Mouse (Mus musculus) brain, embryonic 14.5 days (tissue): ENCODE data around the gene Tor1b.

Source experiments
- CTCF ChIP-seq: fragments of 200-500 bp; IDR thresholded peaks from 2 replicates; pipeline ENCODE4 v1.5.1; 2012; ENCODE audit warnings: inconsistent platforms, mild to moderate bottlenecking, moderate library complexity, borderline replicate concordance; ENCODE audit not compliant: insufficient read depth, insufficient read length; ENCODE audit errors: extremely low read depth
- POLR2A ChIP-seq: fragments of 200-500 bp; IDR thresholded peaks from 2 replicates; pipeline ENCODE4 v1.6.1; 2012; ENCODE audit warnings: mild to moderate bottlenecking, inconsistent platforms, borderline replicate concordance; ENCODE audit not compliant: poor library complexity, insufficient read depth, insufficient read length, severe bottlenecking; ENCODE audit errors: extremely low read depth

GRCm38 (mm10) chr2:30915376-30915775, 37.4 kb upstream of the Tor1b start:
- no peak for TF ChIP-seq POLR2A
- TF ChIP-seq CTCF = no peak
